Mouse (Mus musculus): ENCODE measurements around the gene Gm8765. TPM values are rescaled to one million over a fixed set of nuclear protein-coding genes. Genes with fewer than 3 reads are reported as not detected.

Gm8765 gene
- total RNA-seq (2023), result not detected

DNA sequence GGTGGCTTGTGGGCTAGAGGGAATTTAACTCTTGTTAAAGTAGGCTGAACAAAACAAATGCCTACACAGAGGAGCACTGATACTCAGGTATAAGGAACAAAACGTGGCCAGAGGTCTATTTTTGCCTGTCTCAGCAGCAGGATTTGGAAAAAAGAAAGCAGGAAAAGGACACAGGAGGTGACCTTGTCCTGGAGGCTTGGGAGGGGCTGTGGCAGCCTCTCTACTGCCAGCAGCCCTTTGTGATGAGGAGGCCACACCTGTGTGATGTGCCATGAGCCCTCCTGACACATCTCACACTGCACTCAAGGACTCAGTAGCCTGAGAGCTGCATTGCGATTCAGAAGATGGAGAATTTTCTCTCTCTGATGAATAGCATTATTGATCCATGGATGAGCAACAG, at the start of gene Gm8765:
Gene Gm8765, plus strand, starts transcription at position 301 of the 400 bp plus-strand sequence.

Other genes starting within 250 kb of the Gm8765 start
- gene Nutm2, start 231.0 kb upstream of the Gm8765 start, total RNA-seq (2023), result not detected
- not detected for gene Gm904, start 55.1 kb upstream of the Gm8765 start, total RNA-seq (2023)

Data from neutrophil, adult 59 days (primary cell).